Mouse (Mus musculus): Measurements from ENCODE around the gene Nrl. TPM values are rescaled to one million over a fixed set of nuclear protein-coding genes. Genes with fewer than 3 reads are reported as not detected.

Gene Nrl
- polyA plus RNA-seq, 1 experiment from 2014 or later, result not detected

DNA sequence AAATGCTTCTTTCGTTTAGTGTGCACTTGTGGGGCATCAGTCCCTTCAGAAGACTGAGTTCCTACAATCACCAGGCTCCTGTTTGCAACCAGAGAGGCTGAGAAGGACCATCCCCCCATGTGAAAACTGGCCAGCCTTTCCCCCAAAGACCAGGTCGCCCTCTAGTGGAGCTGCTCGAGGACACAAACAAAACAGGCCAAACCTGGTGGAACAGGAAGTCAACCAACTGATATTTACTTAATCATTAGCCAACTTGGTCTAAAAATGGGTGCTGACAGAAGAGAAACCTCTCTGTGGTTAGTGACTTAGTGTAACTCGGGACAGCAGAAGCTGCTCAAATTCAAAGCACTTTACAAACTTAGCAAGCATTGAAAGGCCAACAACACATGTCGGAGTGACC lies 32.2 kb upstream of the Nrl start:
- Histone ChIP-seq H3K4me2 (peak overlapping the region; percentile 27; the same call in 1 of the 2 replicates), H3K4me1 (replicated peaks) (peaks cover 54% of the 10 kb centered on the region)

DNA sequence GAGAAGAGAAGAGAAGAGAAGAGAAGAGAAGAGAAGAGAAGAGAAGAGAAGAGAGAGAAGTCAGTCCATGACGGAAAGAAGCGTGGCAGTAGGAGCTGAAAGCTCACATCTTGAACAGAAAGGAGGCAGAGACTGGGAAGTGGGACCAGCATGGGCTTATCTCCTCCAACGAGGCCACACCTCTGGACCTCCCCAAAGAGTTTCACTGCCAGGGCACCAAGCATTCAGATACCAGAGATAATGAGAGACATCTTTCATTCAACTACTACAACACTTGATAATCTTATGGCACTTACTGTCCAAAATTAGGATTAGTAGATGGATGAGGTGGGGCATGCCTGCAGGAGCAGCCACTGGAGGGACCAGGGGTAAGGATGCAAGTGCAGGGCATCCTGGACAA lies 31.0 kb upstream of the Nrl start:
- Histone ChIP-seq H3K9ac (no peak overlapping the region), H3K27ac (replicated peaks) (no peak overlapping the region), H3K36me3 (replicated peaks) (peaks cover under 1% of the 10 kb centered on the region; the same call in 1 of the 2 replicates), H3K27me3 (no peaks in the 10 kb centered on the region), H3K4me2 (no peak overlapping the region), H3K4me3 (replicated peaks) (no peak overlapping the region), H3K4me1 (replicated peaks) (peaks cover 42% of the 10 kb centered on the region), H3K9me3 (replicated peaks) (no peaks in the 10 kb centered on the region)
- no peak for ATAC-seq (ENCODE audit: insufficient read depth)
- 64% methylated on average over 3 of the region's 3 CpGs for WGBS (ENCODE audit: insufficient replicate concordance)

More for the DNA sequence above, 32.2 kb upstream of the Nrl start:
- Histone ChIP-seq H3K27ac (replicated peaks) (peak overlapping the region; percentile 100), H3K27me3 (no peaks in the 10 kb centered on the region), H3K9ac (0 out of 2 replicates have a peak overlapping the region, but pooled peaks have one; percentile 12), H3K4me3 (replicated peaks) (no peak overlapping the region), H3K9me3 (replicated peaks) (no peaks in the 10 kb centered on the region), H3K36me3 (replicated peaks) (peaks cover 9% of the 10 kb centered on the region)
- no peak for ATAC-seq (ENCODE audit: insufficient read depth)
- WGBS (ENCODE audit: insufficient replicate concordance), result 17% methylated on average over 5 of the region's 5 CpGs

DNA sequence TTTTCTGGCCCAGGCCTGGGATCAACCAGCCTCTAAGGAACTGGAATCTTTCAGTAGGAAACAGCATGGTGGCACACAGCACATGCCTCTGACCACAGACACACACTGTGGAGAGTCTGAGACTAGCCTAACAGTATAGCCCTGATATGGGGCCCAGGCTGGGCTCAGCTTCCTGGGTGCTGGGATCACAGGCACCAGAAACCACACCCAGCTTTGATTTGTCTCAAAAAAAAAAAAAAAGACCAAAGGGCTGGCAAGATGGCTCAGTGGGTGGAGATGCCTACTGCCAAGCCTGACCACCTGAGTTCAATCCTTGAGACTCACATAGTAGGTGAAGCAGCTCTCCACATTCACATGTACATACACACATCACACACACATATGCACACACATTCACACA lies 29.9 kb upstream of the Nrl start:
- H3K4me1 ChIP-seq (replicated peaks), result peaks cover 42% of the 10 kb centered on the region
- no peak overlapping the region for H3K4me3 ChIP-seq (replicated peaks)
- H3K36me3 ChIP-seq (replicated peaks), result peaks cover 12% of the 10 kb centered on the region
- no peaks in the 10 kb centered on the region for H3K9me3 ChIP-seq (replicated peaks)
- no peak overlapping the region for H3K4me2 ChIP-seq
- H3K9ac ChIP-seq, result no peak overlapping the region
- no peak for ATAC-seq (ENCODE audit: insufficient read depth)
- no peaks in the 10 kb centered on the region for H3K27me3 ChIP-seq
- no peak overlapping the region for H3K27ac ChIP-seq (replicated peaks)

DNA sequence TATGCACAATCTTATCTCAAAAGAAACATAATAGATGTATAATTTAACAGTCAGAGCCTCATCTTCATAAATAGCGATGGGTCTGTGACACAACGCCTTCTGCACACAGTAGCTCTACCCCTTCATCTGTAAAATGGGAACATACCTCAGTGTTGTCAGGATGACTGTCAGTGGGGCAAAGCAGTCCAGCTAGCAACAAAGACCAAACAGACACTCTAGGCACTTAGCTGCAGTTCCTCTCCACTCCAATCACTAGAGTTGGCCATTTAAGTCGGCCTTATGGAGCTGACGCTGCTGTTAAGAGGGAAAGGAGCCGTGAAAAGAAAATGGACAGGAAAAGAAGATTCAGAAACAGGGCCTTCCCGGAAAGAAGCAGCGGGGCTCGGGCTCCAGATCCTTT lies 27.0 kb upstream of the Nrl start:
- no peak for ATAC-seq (ENCODE audit: insufficient read depth)
- no peaks in the 10 kb centered on the region for H3K27me3 ChIP-seq
- H3K36me3 ChIP-seq (replicated peaks), result peaks cover 40% of the 10 kb centered on the region
- H3K9me3 ChIP-seq (replicated peaks), result no peaks in the 10 kb centered on the region
- H3K4me3 ChIP-seq (replicated peaks), result no peak overlapping the region
- WGBS (ENCODE audit: insufficient replicate concordance), result 83% methylated on average over 8 of the region's 8 CpGs
- H3K4me1 ChIP-seq (replicated peaks), result peaks cover 18% of the 10 kb centered on the region
- no peak overlapping the region for H3K27ac ChIP-seq (replicated peaks)
- H3K4me2 ChIP-seq, result no peak overlapping the region
- no peak overlapping the region for H3K9ac ChIP-seq

DNA sequence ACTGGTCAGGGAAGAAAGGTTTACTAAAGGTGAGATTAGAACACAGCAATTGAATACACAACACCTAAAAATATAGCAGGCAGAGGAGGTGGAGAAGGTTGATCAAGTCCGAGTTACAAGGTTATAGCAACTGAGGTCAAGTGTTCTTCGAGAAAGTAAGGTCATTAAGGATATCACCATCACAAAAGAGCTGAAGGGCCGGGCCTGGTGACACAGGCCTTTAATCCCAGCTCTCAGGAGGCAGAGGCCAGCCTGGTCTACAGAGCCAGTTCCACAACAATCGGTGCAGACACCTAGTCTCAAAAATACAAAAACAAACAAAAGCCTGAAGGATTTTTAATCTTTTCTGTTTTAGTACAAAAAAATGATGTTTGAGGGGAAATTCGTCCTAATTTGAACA lies 26.6 kb upstream of the Nrl start:
- no peak overlapping the region for H3K4me3 ChIP-seq (replicated peaks)
- peaks cover 14% of the 10 kb centered on the region for H3K4me1 ChIP-seq (replicated peaks)
- peaks cover 44% of the 10 kb centered on the region for H3K36me3 ChIP-seq (replicated peaks)
- H3K9me3 ChIP-seq (replicated peaks), result no peaks in the 10 kb centered on the region
- H3K27ac ChIP-seq (replicated peaks), result no peak overlapping the region
- no peaks in the 10 kb centered on the region for H3K27me3 ChIP-seq
- WGBS (ENCODE audit: insufficient replicate concordance), result 73% methylated on average over 5 of the region's 5 CpGs
- no peak overlapping the region for H3K9ac ChIP-seq
- ATAC-seq (ENCODE audit: insufficient read depth), result no peak
- H3K4me2 ChIP-seq, result no peak overlapping the region

DNA sequence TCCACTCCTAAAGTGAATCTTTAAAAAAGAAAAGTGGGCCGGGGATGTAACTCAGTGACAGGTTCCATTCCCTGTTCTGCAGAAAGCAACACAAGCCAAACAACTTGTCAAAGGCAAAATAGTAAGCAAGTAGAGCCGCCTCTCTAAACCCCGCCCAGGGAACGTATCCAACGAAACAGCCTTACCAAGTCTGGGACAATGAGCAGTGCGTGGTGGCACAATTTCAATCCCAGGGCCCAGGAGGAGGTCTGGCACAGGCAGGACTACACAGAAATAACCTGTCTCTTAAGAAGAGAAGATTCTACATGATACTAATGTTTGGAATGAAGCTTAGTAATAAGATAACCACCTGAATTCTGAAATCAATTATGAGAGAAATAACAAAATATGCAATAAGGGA lies 25.4 kb upstream of the Nrl start:
- Histone ChIP-seq H3K4me2 (no peak overlapping the region), H3K27me3 (no peaks in the 10 kb centered on the region), H3K9me3 (replicated peaks) (no peaks in the 10 kb centered on the region), H3K4me3 (replicated peaks) (no peak overlapping the region), H3K4me1 (replicated peaks) (peaks cover 6% of the 10 kb centered on the region), H3K27ac (replicated peaks) (no peak overlapping the region), H3K36me3 (replicated peaks) (peaks cover 56% of the 10 kb centered on the region), H3K9ac (no peak overlapping the region)
- WGBS (ENCODE audit: insufficient replicate concordance), result 82% methylated on average over 6 of the region's 6 CpGs
- ATAC-seq (ENCODE audit: insufficient read depth), result no peak

DNA sequence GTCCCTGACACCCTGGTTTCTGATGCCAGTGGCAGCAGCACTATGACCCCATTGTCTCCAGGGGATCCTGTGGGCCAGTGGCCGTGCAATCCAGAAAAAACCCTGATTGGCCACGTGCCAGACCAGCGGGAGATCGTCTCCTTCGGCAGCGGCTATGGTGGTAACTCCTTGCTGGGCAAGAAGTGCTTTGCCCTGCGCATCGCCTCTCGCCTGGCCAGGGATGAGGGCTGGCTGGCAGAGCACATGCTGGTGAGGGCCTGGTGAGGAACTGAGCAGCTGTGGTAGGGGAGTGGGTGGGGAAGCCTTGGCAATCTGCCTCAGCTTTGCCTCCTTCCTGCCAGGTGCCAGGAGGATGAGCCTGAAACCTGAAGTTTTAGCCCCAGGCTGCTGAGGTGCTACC lies 19.6 kb upstream of the Nrl start:
- H3K4me2 ChIP-seq, result no peak overlapping the region
- no peaks in the 10 kb centered on the region for H3K27me3 ChIP-seq
- no peaks in the 10 kb centered on the region for H3K9me3 ChIP-seq (replicated peaks)
- no peak for ATAC-seq (ENCODE audit: insufficient read depth)
- no peak overlapping the region for H3K9ac ChIP-seq
- no peak overlapping the region for H3K4me3 ChIP-seq (replicated peaks)
- peaks cover 33% of the 10 kb centered on the region for H3K4me1 ChIP-seq (replicated peaks)
- WGBS (ENCODE audit: insufficient replicate concordance), result 89% methylated on average over 9 of the region's 9 CpGs
- H3K36me3 ChIP-seq (replicated peaks), result peaks cover 74% of the 10 kb centered on the region
- H3K27ac ChIP-seq (replicated peaks), result no peak overlapping the region

DNA sequence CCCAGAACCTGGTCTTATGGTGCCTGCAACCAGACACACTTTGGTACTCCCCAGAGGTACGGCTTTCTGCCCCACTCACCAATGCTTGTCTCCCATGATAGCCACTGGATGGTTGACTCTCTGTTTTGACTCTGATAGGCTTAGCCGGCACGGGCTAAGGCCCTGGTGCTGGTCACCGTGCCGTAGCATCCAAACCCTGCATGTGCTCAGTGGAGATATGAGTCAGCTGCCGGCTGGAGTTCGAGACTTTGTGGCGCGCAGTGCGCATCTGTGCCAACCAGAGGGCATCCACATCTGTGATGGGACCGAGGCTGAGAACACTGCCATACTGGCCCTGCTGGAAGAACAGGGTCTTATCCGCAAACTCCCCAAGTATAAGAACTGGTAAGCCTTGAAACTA lies 17.5 kb upstream of the Nrl start:
- 0 out of 2 replicates have a peak overlapping the region, but pooled peaks have one; percentile 87 for H3K9ac ChIP-seq
- ATAC-seq (ENCODE audit: insufficient read depth), result peak; percentile 5; the same call in 1 of the 2 replicates
- peak overlapping the region; percentile 92; the same call in 1 of the 2 replicates for H3K27ac ChIP-seq (replicated peaks)
- H3K4me2 ChIP-seq, result peak overlapping the region; percentile 91
- H3K4me3 ChIP-seq (replicated peaks), result peak overlapping the region; percentile 74; the same call in 1 of the 2 replicates
- H3K4me1 ChIP-seq (replicated peaks), result peaks cover 39% of the 10 kb centered on the region
- H3K36me3 ChIP-seq (replicated peaks), result peaks cover 53% of the 10 kb centered on the region
- H3K9me3 ChIP-seq (replicated peaks), result no peaks in the 10 kb centered on the region
- 65% methylated on average over 12 of the region's 12 CpGs for WGBS (ENCODE audit: insufficient replicate concordance)
- H3K27me3 ChIP-seq, result no peaks in the 10 kb centered on the region

DNA sequence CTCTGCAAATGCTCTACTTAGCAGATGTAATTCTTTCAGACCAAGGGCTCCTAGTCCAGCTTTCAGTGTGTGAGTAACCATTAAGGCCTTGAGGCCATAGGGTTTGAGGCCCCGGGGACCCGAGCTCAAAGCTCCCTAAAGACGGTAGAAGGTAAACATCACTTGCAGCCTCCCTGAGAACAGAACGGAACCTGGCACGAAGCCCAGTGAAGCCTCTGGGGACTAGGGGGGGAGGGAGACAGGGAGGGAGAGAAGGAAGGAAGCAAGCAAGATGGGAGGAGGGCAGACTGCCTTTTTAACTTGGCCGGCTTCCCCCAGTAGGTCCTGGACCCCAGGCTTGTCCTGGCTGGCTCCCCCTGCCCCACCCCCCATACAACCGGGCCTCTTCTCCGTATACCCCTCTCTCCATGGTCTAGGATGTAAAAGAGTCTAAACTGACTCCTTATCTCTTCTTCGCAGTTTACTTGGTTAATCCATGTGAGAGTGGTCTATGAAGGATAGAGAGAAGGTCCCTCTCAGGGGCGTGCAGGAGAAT lies 16.1 kb upstream of the Nrl start:
- H3K4me3 ChIP-seq (replicated peaks), result peak overlapping the region; percentile 74
- H3K27me3 ChIP-seq, result no peaks in the 10 kb centered on the region
- peaks cover 39% of the 10 kb centered on the region for H3K36me3 ChIP-seq (replicated peaks)
- 3% methylated on average over 10 of the region's 10 CpGs for WGBS (ENCODE audit: insufficient replicate concordance)
- peak overlapping the region; percentile 91 for H3K4me2 ChIP-seq
- H3K9me3 ChIP-seq (replicated peaks), result no peaks in the 10 kb centered on the region
- H3K4me1 ChIP-seq (replicated peaks), result peaks cover 44% of the 10 kb centered on the region
- H3K27ac ChIP-seq (replicated peaks), result peak overlapping the region; percentile 92
- ATAC-seq (ENCODE audit: insufficient read depth), result peak; percentile 16
- peak overlapping the region; percentile 87 for H3K9ac ChIP-seq

DNA sequence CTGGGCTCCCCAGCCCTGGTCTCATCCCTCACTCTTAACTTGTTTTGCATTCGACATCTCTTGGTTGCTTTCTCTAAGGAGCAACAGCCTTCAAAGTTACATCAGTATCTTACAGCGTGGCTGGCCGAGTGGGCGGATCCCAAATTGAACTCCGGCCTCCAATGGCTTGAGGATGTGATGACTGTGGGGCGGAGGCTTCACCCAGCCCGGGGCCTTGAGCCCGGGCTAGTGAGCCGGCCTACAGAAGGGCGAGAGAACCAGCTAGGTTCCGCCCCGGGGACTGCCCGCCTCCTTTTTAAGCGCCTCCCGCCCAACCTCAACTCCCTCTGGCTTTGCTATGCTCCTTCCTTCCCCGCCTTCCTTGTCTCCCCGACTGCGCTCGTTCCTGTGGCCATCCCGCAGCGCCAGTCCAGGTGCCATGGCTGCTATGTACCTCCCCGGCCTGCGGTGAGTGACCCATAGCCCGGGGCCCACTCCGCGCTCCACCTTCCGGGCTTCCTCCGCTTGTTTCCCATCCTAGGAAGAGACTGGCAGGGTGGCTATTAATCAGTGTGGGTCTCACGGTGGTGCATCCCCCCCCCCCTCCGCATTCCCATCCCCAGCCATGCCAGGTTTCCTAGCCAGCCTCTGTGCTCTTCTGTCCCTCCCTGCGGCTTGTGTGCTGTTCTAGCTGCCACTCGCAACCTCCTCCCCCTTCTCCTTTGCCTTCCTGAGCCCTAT lies 15.4 kb upstream of the Nrl start, which contains the start of gene Pck2:
TSS of gene Pck2 (plus strand) at position 200 of the 720 bp plus-strand sequence.
- peak; percentile 98 for ATAC-seq (ENCODE audit: insufficient read depth)
- H3K4me1 ChIP-seq (replicated peaks), result peaks cover 44% of the 10 kb centered on the region
- under 1% methylated on average over 32 of the region's 32 CpGs for WGBS (ENCODE audit: insufficient replicate concordance)

DNA sequence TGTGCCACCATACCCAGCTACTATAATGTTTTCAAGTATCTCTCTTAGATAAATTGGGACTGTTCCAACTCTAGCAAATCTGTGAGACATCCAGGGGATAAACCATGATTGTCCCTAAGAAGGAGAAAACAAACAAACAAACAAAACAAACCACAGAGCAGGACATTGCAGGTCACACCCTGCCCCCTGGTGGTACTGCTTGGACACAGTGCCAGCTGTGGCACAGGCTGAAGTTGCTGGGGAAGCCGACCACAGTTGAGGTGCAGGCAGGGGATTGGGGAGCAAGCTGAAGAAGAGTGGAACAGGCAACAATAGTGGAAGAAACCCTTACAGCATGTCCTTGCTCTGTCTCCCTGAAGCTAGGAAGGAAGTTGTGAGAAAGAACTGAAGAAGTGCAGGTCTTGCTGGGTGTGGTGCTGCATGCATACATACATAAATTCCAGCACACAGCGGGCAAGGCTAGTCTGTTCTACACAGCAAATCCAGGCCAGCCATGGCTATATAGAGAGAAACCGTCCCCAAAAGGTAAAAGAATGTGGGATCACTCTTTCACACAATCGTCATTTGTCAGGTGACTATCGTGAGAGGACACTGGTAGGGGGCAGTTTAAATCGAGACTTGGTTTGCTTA lies 11.4 kb upstream of the Nrl start:
- H3K36me3 ChIP-seq (replicated peaks), result no peaks in the 10 kb centered on the region
- no peaks in the 10 kb centered on the region for H3K9me3 ChIP-seq (replicated peaks)
- no peak overlapping the region for H3K27ac ChIP-seq (replicated peaks)
- peaks cover 28% of the 10 kb centered on the region for H3K4me1 ChIP-seq (replicated peaks)
- no peak overlapping the region for H3K4me2 ChIP-seq
- peaks cover 4% of the 10 kb centered on the region; the same call in 1 of the 2 replicates for H3K27me3 ChIP-seq
- H3K4me3 ChIP-seq (replicated peaks), result no peak overlapping the region
- H3K9ac ChIP-seq, result no peak overlapping the region
- 47% methylated on average over 6 of the region's 6 CpGs for WGBS (ENCODE audit: insufficient replicate concordance)
- ATAC-seq (ENCODE audit: insufficient read depth), result no peak

More for the DNA sequence above, 15.4 kb upstream of the Nrl start, which contains the start of gene Pck2:
- Histone ChIP-seq H3K4me3 (replicated peaks) (peak within 1 kb of the TSS; percentile 74), H3K4me2 (peak within 1 kb of the TSS; percentile 91), H3K9ac (peak within 1 kb of the TSS; percentile 87), H3K36me3 (replicated peaks) (peaks cover 33% of the 10 kb centered on the region), H3K27me3 (no peaks in the 10 kb centered on the region), H3K9me3 (replicated peaks) (no peaks in the 10 kb centered on the region), H3K27ac (replicated peaks) (peak within 1 kb of the TSS; percentile 92)

All from liver, embryonic 15.5 days (tissue).